Mouse (Mus musculus) stomach, embryonic 16.5 days (tissue): Measurements from ENCODE around the gene Maml3. TPM values are rescaled to one million over a fixed set of nuclear protein-coding genes. Genes with fewer than 3 reads are reported as not detected.

Experiments
- ATAC-seq: fragments of 200-750 bp; cut with Nextera tagmentation; 2 replicates; pipeline ENCODE4 v1.8.0; 2017; ENCODE audit warnings: moderate number of reproducible peaks, moderate TSS enrichment; ENCODE audit not compliant: insufficient read depth, low FRiP score
- H3K27ac ChIP-seq: fragments of 300-500 bp; sonication (generic); 2 replicates; pipeline ENCODE4 v1.5.1; 2014; ENCODE audit warnings: low read length
- H3K27me3 ChIP-seq: fragments of 300-500 bp; sonication (generic); 2 replicates; pipeline ENCODE4 v1.6.1; 2014; ENCODE audit warnings: low read length, control low read depth, mixed read lengths; ENCODE audit not compliant: control insufficient read depth, insufficient read depth
- H3K36me3 ChIP-seq: fragments of 300-500 bp; sonication (generic); 2 replicates; pipeline ENCODE4 v1.6.1; 2014; ENCODE audit warnings: low read length; ENCODE audit not compliant: control insufficient read depth, insufficient read depth
- H3K4me1 ChIP-seq: fragments of 300-500 bp; sonication (generic); 2 replicates; pipeline ENCODE4 v1.6.1; 2014; ENCODE audit warnings: low read length, control low read depth, mixed read lengths; ENCODE audit not compliant: control insufficient read depth, insufficient read depth
- H3K4me2 ChIP-seq: fragments of 300-500 bp; sonication (generic); 2 replicates; pipeline ENCODE4 v1.6.1; 2014; ENCODE audit warnings: low read depth, low read length, mixed read lengths
- H3K4me3 ChIP-seq: fragments of 300-500 bp; sonication (generic); replicated peaks from 2 replicates; pipeline ENCODE4 v1.5.1; 2014; ENCODE audit warnings: mild to moderate bottlenecking, low read length
- H3K9ac ChIP-seq: fragments of 300-500 bp; sonication (generic); 2 replicates; pipeline ENCODE4 v1.6.1; 2014; ENCODE audit warnings: low read length
- H3K9me3 ChIP-seq: fragments of 300-500 bp; sonication (generic); replicated peaks from 2 replicates; pipeline ENCODE4 v1.6.1; 2016; ENCODE audit warnings: low read length, control low read depth; ENCODE audit not compliant: control insufficient read depth
- WGBS: fragments of 180-500 bp; shearing (Covaris S2); extraction: QIAGEN DNeasy Blood & Tissue Kit; methylation state at CpG from one replicate; pipeline ENCODE4 v1.1.7; 2014; 5-methylcytosine and 5-hydroxymethylcytosine counted together
- polyA plus RNA-seq: library from polyadenylated mRNA; unstranded; fragments of >200 nt; fragmentation: Nextera tagmentation; extraction: Ambion mirVana; gene quantifications from 2 replicates; pipeline ENCODE4 v1.2.1, GENCODE M21; 2015

Gene Maml3
- polyA plus RNA-seq, 1 experiment from 2014 or later = 5.0 TPM

DNA sequence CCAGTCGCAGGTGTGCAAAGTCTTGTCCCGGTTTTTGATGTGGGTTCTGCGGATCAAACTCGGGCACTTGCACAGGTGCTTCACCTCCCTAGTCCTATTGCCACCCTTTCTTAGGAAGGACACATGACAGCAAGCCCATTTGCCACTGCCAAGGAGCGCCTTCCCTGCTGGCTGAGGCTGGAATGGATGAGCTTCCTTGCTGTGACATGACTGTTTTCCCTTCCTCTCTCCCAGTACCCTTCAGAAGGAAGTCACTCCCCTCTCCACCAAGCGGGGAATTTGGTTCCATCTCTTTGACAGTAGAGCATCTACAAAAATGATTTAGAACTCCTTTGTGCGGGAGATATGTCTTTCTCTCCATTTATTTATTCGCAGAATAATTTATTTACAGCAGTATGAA lies 155.2 kb downstream of the Maml3 start:
- Histone ChIP-seq H3K4me1 (0 out of 2 replicates have a peak, but pooled peaks cover 2% of the 10 kb centered on the region), H3K4me3 (no peak overlapping the region), H3K36me3 (no peaks in the 10 kb centered on the region), H3K9me3 (no peaks in the 10 kb centered on the region), H3K9ac (no peak overlapping the region), H3K4me2 (no peak overlapping the region), H3K27ac (no peak overlapping the region), H3K27me3 (no peaks in the 10 kb centered on the region)
- no peak for ATAC-seq
- 65% methylated on average over 8 of the region's 8 CpGs for WGBS

DNA sequence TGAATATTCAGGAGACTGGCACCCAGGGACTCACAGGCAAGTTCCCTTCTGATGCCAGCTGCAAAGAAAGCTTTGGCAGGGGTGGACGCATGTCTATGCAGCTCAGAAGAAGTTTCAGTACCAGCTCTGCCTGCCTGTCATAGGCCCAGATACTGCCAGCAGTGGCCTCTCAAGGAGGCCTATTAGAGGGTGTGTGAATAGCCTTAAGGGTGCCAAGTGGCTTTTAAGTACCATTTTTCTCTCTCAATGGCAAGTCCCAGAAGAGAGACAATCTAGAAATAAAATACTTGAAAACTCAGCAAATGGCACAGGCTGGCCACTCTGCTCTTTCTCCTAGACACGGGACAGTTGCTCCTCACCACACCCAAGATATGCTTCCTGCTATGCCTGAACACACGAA lies 157.7 kb downstream of the Maml3 start:
- H3K4me3 ChIP-seq = no peak overlapping the region
- H3K36me3 ChIP-seq = no peaks in the 10 kb centered on the region
- H3K27ac ChIP-seq = no peak overlapping the region
- H3K4me2 ChIP-seq = no peak overlapping the region
- 77% methylated on average over 3 of the region's 3 CpGs for WGBS
- H3K9me3 ChIP-seq = no peaks in the 10 kb centered on the region
- H3K9ac ChIP-seq = no peak overlapping the region
- no peak for ATAC-seq
- H3K4me1 ChIP-seq = no peaks in the 10 kb centered on the region
- H3K27me3 ChIP-seq = no peaks in the 10 kb centered on the region

DNA sequence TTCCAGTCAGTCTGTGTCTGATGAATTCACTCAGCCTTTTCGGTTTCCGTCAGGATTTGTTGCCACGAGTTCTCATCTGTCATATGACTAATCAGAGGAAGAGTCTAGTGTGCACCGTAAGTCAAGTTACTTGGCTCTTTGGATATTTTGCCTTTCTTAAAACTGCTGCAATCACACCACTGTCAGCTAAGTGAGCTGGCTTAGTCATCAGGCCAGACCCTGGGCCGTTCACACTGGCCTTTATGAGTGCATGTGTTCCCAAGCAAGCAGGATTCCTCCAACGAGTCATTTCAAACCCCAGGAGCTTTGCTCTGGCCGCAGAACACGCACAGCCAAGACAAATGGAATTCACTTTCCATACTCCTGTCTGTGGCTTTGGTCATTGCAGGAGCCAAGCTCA lies 161.2 kb downstream of the Maml3 start:
- Histone ChIP-seq H3K9me3 (no peaks in the 10 kb centered on the region), H3K27ac (no peak overlapping the region), H3K4me2 (no peak overlapping the region), H3K4me3 (no peak overlapping the region), H3K4me1 (no peaks in the 10 kb centered on the region), H3K36me3 (no peaks in the 10 kb centered on the region), H3K27me3 (no peaks in the 10 kb centered on the region), H3K9ac (no peak overlapping the region)
- ATAC-seq = no peak
- 48% methylated on average over 8 of the region's 8 CpGs for WGBS

DNA sequence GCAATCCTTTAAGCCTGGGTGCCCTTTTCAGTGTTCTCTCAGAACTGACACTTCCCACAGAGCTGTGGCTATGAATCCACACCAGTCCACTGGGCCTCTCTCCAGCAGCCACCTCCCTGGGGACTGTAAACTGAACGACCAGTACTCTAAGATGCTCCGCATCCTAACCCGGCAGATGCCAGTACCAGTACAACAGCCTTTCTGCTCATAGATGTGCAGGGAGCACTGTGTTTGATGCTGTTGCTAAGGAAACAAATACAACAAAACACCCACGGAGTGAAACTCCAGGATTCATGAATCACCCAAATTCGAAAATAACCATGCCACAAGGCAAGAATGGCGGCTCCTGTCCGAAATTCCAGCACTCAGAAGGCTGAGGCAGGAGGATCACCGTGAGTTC lies 163.1 kb downstream of the Maml3 start:
- Histone ChIP-seq H3K4me2 (no peak overlapping the region), H3K4me3 (no peak overlapping the region), H3K4me1 (no peaks in the 10 kb centered on the region), H3K9ac (no peak overlapping the region), H3K36me3 (no peaks in the 10 kb centered on the region), H3K27ac (no peak overlapping the region), H3K9me3 (no peaks in the 10 kb centered on the region), H3K27me3 (no peaks in the 10 kb centered on the region)
- no peak for ATAC-seq
- WGBS = 90% methylated on average over 8 of the region's 8 CpGs

DNA sequence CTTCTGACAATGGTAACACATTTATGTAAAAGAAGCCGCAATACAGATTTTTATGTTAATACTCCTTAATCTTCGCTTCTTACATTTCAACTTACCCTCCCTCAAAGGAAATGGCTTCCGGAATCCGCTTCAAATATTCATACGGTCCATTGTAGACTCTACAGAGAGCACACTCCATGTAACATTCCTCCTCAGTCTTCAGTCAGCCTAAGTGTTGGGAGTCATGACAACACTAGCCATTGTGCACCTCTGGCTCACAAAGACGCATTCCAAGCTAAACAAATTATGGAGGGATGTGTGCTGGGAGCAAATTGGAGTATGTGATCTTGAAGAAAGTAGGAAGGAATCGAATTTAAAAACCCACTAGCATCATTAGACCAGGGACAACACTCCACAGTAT lies 165.0 kb downstream of the Maml3 start:
- ATAC-seq = no peak
- H3K27ac ChIP-seq = no peak overlapping the region
- H3K27me3 ChIP-seq = no peaks in the 10 kb centered on the region
- H3K4me2 ChIP-seq = no peak overlapping the region
- no peak overlapping the region for H3K4me3 ChIP-seq
- no peaks in the 10 kb centered on the region for H3K9me3 ChIP-seq
- 80% methylated on average over 7 of the region's 7 CpGs for WGBS
- no peaks in the 10 kb centered on the region for H3K36me3 ChIP-seq
- H3K9ac ChIP-seq = no peak overlapping the region
- H3K4me1 ChIP-seq = no peaks in the 10 kb centered on the region

DNA sequence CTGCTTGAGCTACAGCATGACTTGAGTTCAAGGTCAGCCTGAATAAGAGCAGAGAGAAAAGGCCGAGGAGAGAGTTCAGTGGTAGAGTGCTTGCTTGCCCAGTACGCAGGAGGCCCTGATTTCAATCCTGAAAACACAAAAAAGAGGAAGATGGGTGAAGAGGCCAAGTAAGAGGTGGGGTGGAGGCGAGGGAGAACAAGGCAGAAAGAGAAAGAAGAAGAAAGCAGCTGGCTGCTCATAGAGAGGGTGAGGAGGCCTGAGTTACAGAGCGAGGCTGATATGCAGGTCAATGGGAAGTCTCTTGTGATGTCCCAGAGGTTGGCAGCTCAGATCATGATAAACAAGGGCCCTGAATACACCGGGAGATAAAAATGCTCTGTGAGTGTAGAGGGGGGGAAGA lies 165.8 kb downstream of the Maml3 start:
- no peak overlapping the region for H3K4me2 ChIP-seq
- no peaks in the 10 kb centered on the region for H3K27me3 ChIP-seq
- H3K36me3 ChIP-seq = no peaks in the 10 kb centered on the region
- no peak overlapping the region for H3K4me3 ChIP-seq
- no peak overlapping the region for H3K27ac ChIP-seq
- H3K4me1 ChIP-seq = no peaks in the 10 kb centered on the region
- 74% methylated on average over 5 of the region's 5 CpGs for WGBS
- no peak overlapping the region for H3K9ac ChIP-seq
- H3K9me3 ChIP-seq = no peaks in the 10 kb centered on the region
- ATAC-seq = no peak

DNA sequence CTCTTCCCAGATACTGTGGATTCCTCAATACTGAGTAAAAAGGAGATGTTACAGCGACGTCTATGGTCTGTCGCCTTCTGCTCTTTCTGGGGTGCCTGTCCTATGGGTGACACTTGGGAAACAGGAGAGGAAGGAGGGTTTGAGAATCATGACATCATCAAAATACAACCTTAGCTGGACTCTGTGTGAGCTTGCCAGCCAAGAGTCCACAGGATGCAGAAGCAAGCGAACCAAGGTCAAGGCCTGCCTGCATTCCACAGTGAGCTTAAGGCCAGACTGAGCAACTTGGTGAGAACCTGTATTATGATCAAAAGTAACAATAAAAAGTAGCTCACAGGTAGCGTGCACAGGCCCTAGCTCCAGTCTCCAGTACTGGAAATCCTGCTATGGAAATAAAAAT lies 167.7 kb downstream of the Maml3 start:
- Histone ChIP-seq H3K4me3 (no peak overlapping the region), H3K27ac (no peak overlapping the region), H3K27me3 (no peaks in the 10 kb centered on the region), H3K36me3 (no peaks in the 10 kb centered on the region), H3K4me1 (no peaks in the 10 kb centered on the region), H3K4me2 (no peak overlapping the region), H3K9ac (no peak overlapping the region), H3K9me3 (no peaks in the 10 kb centered on the region)
- WGBS = 90% methylated on average over 5 of the region's 5 CpGs
- no peak for ATAC-seq

DNA sequence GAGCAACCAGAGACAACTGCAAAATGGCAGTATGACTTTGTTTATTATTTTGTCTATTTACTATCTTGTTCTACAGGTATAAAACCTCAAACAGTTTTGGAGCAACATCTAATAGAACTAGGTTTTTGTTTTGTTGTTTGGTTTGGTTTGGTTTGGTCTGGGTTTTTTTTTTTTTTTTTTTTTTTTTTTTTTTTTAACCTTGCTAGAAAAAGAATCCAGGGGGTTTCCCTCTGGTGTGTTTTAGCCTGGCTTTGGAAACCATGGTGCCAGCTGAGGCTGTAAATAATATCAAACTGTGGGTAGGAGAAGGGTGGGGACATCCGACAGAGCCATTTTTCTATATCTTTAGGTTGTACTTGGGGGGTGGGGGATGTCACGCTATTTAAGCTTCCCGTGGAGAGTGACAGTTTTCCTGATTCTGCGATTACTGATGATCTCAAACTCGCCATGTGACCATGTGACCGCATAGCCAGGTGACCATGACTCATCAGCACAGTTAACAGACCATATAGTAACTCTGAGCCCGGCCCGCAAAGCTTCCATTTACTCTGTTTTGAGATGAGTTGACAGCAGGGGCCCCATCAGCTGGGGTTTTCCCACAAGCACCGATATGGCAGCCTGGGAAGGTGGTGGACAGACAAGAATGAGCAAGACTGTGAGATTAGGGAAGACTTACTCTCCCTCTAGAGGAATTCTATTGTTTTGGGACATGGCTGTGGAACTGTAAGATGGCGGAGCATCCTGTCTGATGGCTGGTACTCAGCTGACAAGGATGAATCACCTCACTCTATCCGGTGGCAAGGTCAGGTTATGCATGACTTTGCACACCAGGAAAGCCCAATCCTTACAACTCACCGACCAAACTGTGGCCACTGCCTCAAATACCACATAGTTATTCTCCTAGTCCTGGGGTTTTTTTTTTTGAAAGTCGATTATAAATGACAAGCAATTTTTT lies 170.1 kb downstream of the Maml3 start:
- 83% methylated on average over 13 of the region's 13 CpGs for WGBS

DNA sequence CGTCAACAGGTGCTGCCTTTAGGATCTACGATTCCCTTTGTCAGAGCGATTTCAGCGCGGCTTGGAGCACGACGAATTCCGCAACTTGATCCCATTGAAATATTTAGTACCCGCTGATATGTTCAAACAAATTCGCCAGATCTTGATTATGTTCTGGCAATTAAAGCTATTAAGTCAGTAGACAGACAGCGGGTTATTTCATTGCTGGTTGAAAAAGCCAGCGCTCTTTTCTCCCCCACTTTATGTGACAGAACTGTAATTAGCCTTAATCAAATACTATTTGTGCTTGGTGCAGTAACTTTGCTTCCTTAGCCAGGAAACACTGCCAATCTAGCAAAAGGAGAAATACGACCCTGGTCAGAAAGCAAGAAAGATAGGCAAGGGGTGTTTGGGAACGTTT lies 176.7 kb downstream of the Maml3 start:
- Histone ChIP-seq H3K27me3 (no peaks in the 10 kb centered on the region), H3K9ac (no peak overlapping the region), H3K27ac (no peak overlapping the region), H3K4me2 (no peak overlapping the region), H3K4me1 (no peaks in the 10 kb centered on the region), H3K36me3 (no peaks in the 10 kb centered on the region), H3K4me3 (no peak overlapping the region), H3K9me3 (no peaks in the 10 kb centered on the region)
- 85% methylated on average over 14 of the region's 14 CpGs for WGBS
- no peak for ATAC-seq

More for the DNA sequence above, 170.1 kb downstream of the Maml3 start:
- Histone ChIP-seq H3K4me3 (no peak overlapping the region), H3K27ac (no peak overlapping the region), H3K27me3 (no peaks in the 10 kb centered on the region), H3K36me3 (no peaks in the 10 kb centered on the region), H3K9me3 (no peaks in the 10 kb centered on the region), H3K4me2 (no peak overlapping the region), H3K4me1 (no peaks in the 10 kb centered on the region), H3K9ac (no peak overlapping the region)
- no peak for ATAC-seq
